12 mouse cellular contexts compared by ENCODE assay signal in the genomic region with DNA sequence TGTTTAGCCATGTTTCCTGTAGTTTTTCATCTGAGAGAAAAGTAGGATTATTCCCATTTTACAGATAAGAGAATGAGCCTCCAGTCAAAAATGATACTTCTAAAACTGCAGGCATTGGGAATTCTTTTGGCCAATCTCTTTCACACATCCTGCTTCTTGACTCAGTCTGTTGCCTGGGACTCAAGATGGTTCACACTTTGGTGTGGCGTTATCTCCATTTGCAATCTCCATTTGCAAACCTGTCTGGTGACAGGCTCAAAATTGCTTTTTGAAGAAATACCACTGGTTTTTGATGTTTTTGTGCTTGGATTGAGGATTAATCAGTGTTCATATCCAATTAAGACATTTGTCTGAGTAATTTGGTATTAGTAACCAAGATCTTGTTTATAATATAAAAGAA. TPM values are rescaled to one million over a fixed set of nuclear protein-coding genes. Genes with fewer than 3 reads are reported as not detected.
DNase-seq lines count a peak whose midpoint lies in the region; ATAC-seq and TF ChIP-seq lines count a peak whose summit lies in the region.
"Had no signal": no experiment of that assay in that cellular context is flagged by ENCODE, and none has a peak within 500 bp of the region (broad histone marks: within the 10 kb centered on the region; RNA-seq: fewer than 3 reads in every experiment).

No protein-coding gene starts in this region.

- in situ Hi-C loops in ES-E14 (cut with MboI; ENCODE audit: low sequenced_read_pairs in 2 of 2, unreplicated experiment in 2 of 2): no loop called here

- H3K9me3 ChIP-seq in kidney, embryonic 14.5 days (ENCODE audit: control insufficient read depth, low read length): no peaks in the 10 kb centered on the region
- no peaks in the 10 kb centered on the region for H3K9me3 ChIP-seq in ES-E14 (ENCODE audit: control insufficient read depth, insufficient read depth, low read depth, low read length)
- H3K9me3 ChIP-seq in midbrain, embryonic 10.5 days (replicated peaks): no peaks in the 10 kb centered on the region

- peaks cover 25% of the 10 kb centered on the region for H3K4me1 ChIP-seq in kidney, embryonic 14.5 days (ENCODE audit: control insufficient read depth, insufficient read depth, low read length)
- H3K4me1 ChIP-seq in ES-E14 (ENCODE audit: control insufficient read depth in 2 of 2, insufficient read depth in 2 of 2, low read length in 2 of 2, poor library complexity in 1 of 2): peaks cover 2 to 16% of the 10 kb centered on the region in 2 experiments; a peak in 3 of 4 replicates
- peaks cover 13% of the 10 kb centered on the region for H3K4me1 ChIP-seq in embryonic fibroblast, embryonic 13.5 days (ENCODE audit: control insufficient read depth, insufficient read depth, low read length)
- H3K4me1 ChIP-seq in midbrain, embryonic 10.5 days: peaks cover 63% of the 10 kb centered on the region
- no peaks in the 10 kb centered on the region for H3K4me1 ChIP-seq in cerebellum, adult 2 months (ENCODE audit: control insufficient read depth, insufficient read depth, low read length)

- no peak for TF ChIP-seq CTCF in embryonic fibroblast, embryonic 13.5 days (IDR thresholded peaks at IDR 0.05; ENCODE audit: borderline replicate concordance, insufficient read depth, low read length)
- no peak for TF ChIP-seq CTCF in cerebellum, adult 2 months (IDR thresholded peaks at IDR 0.05; ENCODE audit: borderline replicate concordance, insufficient read depth, low read depth, low read length)

- DNase-seq in kidney, adult 9 months: no peak
- DNase-seq in ES-E14 (ENCODE audit: low read depth, low spot score): no peak
- DNase-seq in midbrain, embryonic 10.5 days (ENCODE audit: low spot score): no peak
- DNase-seq in cerebellum, adult 2 months: no peak
- no peak for DNase-seq in yolk sac, embryonic 10.5 days (ENCODE audit: low spot score)
- DNase-seq in cerebellum, postnatal 36 days: no peak
- DNase-seq: embryo, embryonic 11 days; gastrocnemius, postnatal 36 days; thymus, postnatal 36 days had no signal

- peak overlapping the region; percentile 26 for H3K4me2 ChIP-seq in kidney, embryonic 14.5 days (replicated peaks; ENCODE audit: low read depth, low read length)

- no peaks in the 10 kb centered on the region for H3K27me3 ChIP-seq in kidney, embryonic 14.5 days (ENCODE audit: control insufficient read depth, insufficient read depth, low read length)
- H3K27me3 ChIP-seq in midbrain, embryonic 10.5 days (ENCODE audit: low read depth, poor library complexity, severe bottlenecking): no peaks in the 10 kb centered on the region
- no peaks in the 10 kb centered on the region for H3K27me3 ChIP-seq in cerebellum, adult 2 months (ENCODE audit: control insufficient read depth, insufficient read depth, low read length)
- H3K27me3 ChIP-seq: Patski had no signal

- no peak for TF ChIP-seq POLR2A in embryonic fibroblast, embryonic 13.5 days (IDR thresholded peaks at IDR 0.05; ENCODE audit: low read depth, low read length)
- no peak for TF ChIP-seq POLR2A in cerebellum, adult 2 months (IDR thresholded peaks at IDR 0.05; ENCODE audit: borderline replicate concordance, insufficient read depth, low read length)

- H3K36me3 ChIP-seq in kidney, embryonic 14.5 days (ENCODE audit: control insufficient read depth, insufficient read depth, low read length): no peaks in the 10 kb centered on the region; the same call in 1 of the 2 replicates
- H3K36me3 ChIP-seq in ES-E14 (ENCODE audit: control insufficient read depth, insufficient read depth, low read length, poor library complexity, severe bottlenecking): peaks cover 5% of the 10 kb centered on the region; the same call in 1 of the 2 replicates
- H3K36me3 ChIP-seq in midbrain, embryonic 10.5 days: peaks cover 41% of the 10 kb centered on the region

- no peak overlapping the region for H3K4me3 ChIP-seq in kidney, embryonic 14.5 days (ENCODE audit: low read length)
- peak overlapping the region; percentile 10 to 85; a peak in 1 of 4 replicates for H3K4me3 ChIP-seq in ES-E14 (ENCODE audit: insufficient read depth in 1 of 2, low read depth in 1 of 2, low read length in 2 of 2, poor library complexity in 1 of 2, severe bottlenecking in 1 of 2)
- peak overlapping the region; percentile 36; the same call in 1 of the 2 replicates for H3K4me3 ChIP-seq in embryonic fibroblast, embryonic 13.5 days (ENCODE audit: insufficient read depth, low read length)
- H3K4me3 ChIP-seq in midbrain, embryonic 10.5 days: peak overlapping the region; percentile 40; the same call in 1 of the 2 replicates
- no peak overlapping the region for H3K4me3 ChIP-seq in cerebellum, adult 2 months (replicated peaks; ENCODE audit: insufficient read depth, low read depth, low read length)

- whole genome bisulfite sequencing in kidney, embryonic 14.5 days: 84% methylated on average over 1 of the region's 1 CpGs
- 92% methylated on average over 1 of the region's 1 CpGs for WGBS in midbrain, embryonic 10.5 days
- 86% methylated on average over 1 of the region's 1 CpGs for WGBS in cerebellum, adult 2 months

- ATAC-seq in kidney, embryonic 14.5 days (ENCODE audit: low FRiP score, low TSS enrichment): no peak
- ATAC-seq: Patski had no signal

- H3K9ac ChIP-seq in kidney, embryonic 14.5 days (ENCODE audit: low read depth, low read length): no peak overlapping the region
- no peak overlapping the region for H3K9ac ChIP-seq in ES-E14 (ENCODE audit: insufficient read depth, low read depth, low read length, poor library complexity, severe bottlenecking)

- no peak overlapping the region for H3K27ac ChIP-seq in kidney, embryonic 14.5 days (ENCODE audit: low read depth, low read length)
- H3K27ac ChIP-seq in ES-E14 (ENCODE audit: insufficient read depth, low read depth, low read length, poor library complexity, severe bottlenecking): no peak overlapping the region
- H3K27ac ChIP-seq in embryonic fibroblast, embryonic 13.5 days (ENCODE audit: insufficient read depth, low read length): no peak overlapping the region
- H3K27ac ChIP-seq in midbrain, embryonic 10.5 days (replicated peaks): no peak overlapping the region
- no peak overlapping the region for H3K27ac ChIP-seq in cerebellum, adult 2 months (ENCODE audit: insufficient read depth, low read length)

TF ChIP-seq in ES-E14, 5 proteins besides CTCF, POLR2A, EP300 and RAD21:
- TF ChIP-seq MAFK (IDR thresholded peaks at IDR 0.05; ENCODE audit: insufficient read depth, low read depth, low read length) (no peak), ZC3H11A (IDR thresholded peaks at IDR 0.05; ENCODE audit: borderline replicate concordance, low read depth, low read length) (no peak), HCFC1 (IDR thresholded peaks at IDR 0.05; ENCODE audit: borderline replicate concordance, insufficient read depth, low read length) (no peak), CHD2 (IDR thresholded peaks at IDR 0.05; ENCODE audit: low read depth, low read length) (no peak), ZNF384 (IDR thresholded peaks at IDR 0.05; ENCODE audit: low read depth, low read length) (no peak)

RNA-seq across cellular contexts. Expression of gene Skil, which starts 3.7 kb away (rescaled TPM):
- polyA plus RNA-seq in kidney, embryonic 14.5 days (2014; fragmentation: Nextera tagmentation; extraction: Ambion mirVana): 20.0 and 26.8 TPM in 2 replicates
- total RNA-seq in ES-E14 (2012; rRNA removed): 68.9 and 92.2 TPM in 2 replicates
- polyA plus RNA-seq in embryonic fibroblast, embryonic 13.5 days (2011; ENCODE audit: insufficient read length, low read depth, missing spikeins): 50.3 and 62.7 TPM in 2 replicates
- 30.6 and 39.9 TPM in 2 replicates for polyA plus RNA-seq in midbrain, embryonic 10.5 days (2016; fragmentation: Nextera tagmentation; extraction: Ambion mirVana)
- 14.0 and 14.5 TPM in 2 replicates for polyA plus RNA-seq in cerebellum, adult 2 months (2012; rRNA removed)

RNA-seq across cellular contexts. Expression of gene Cldn11, which starts 51.2 kb away (rescaled TPM):
- 47.5 and 53.0 TPM in 2 replicates for polyA plus RNA-seq in kidney, embryonic 14.5 days (2014; fragmentation: Nextera tagmentation; extraction: Ambion mirVana)
- 0.13 and 0.21 TPM in 2 replicates for total RNA-seq in ES-E14 (2012; rRNA removed)
- 1.0 TPM in 1 of 2 replicates, not detected in the other for polyA plus RNA-seq in embryonic fibroblast, embryonic 13.5 days (2011; ENCODE audit: insufficient read length, low read depth, missing spikeins)
- 7.6 and 8.4 TPM in 2 replicates for polyA plus RNA-seq in midbrain, embryonic 10.5 days (2016; fragmentation: Nextera tagmentation; extraction: Ambion mirVana)
- polyA plus RNA-seq in cerebellum, adult 2 months (2012; rRNA removed): 312 and 337 TPM in 2 replicates
- polyA plus RNA-seq: Patski had no signal

Comparison
In these comparisons a context has a peak if more than half of its experiments do, and no peak if none do; other contexts are left out.
1. H3K4me3 ChIP-seq: peak in ES-E14 (2 of 2), embryonic fibroblast, embryonic 13.5 days (single experiment) and midbrain, embryonic 10.5 days (single experiment); none in kidney, embryonic 14.5 days (single experiment) and cerebellum, adult 2 months (single experiment).